Mouse (Mus musculus) kidney, postnatal 0 days (tissue): ENCODE measurements around the gene Pde4a. TPM values are rescaled to one million over a fixed set of nuclear protein-coding genes. Genes with fewer than 3 reads are reported as not detected.

Source experiments
- ATAC-seq: fragments of 200-750 bp; cut with Nextera tagmentation; replicated peaks from 2 replicates; pipeline ENCODE4 v1.8.0; 2017; ENCODE audit warnings: low read depth, moderate number of reproducible peaks, moderate TSS enrichment, moderate library complexity; ENCODE audit not compliant: low FRiP score
- DNase-seq: peaks from one replicate; pipeline ENCODE4 v3.0.0-alpha.2; 2016; ENCODE audit warnings: low spot score
- H3K27ac ChIP-seq: fragments of 300-500 bp; sonication (generic); 2 replicates; pipeline ENCODE4 v1.5.1; 2014; ENCODE audit warnings: mild to moderate bottlenecking
- H3K27me3 ChIP-seq: fragments of 300-500 bp; sonication (generic); 2 replicates; pipeline ENCODE4 v1.6.1; 2014; ENCODE audit warnings: low read length, mixed read lengths; ENCODE audit not compliant: insufficient read depth
- H3K36me3 ChIP-seq: fragments of 300-500 bp; sonication (generic); 2 replicates; pipeline ENCODE4 v1.6.1; 2014; ENCODE audit warnings: low read length, mixed read lengths; ENCODE audit not compliant: insufficient read depth
- H3K4me1 ChIP-seq: fragments of 300-500 bp; sonication (generic); replicated peaks from 2 replicates; pipeline ENCODE4 v1.6.1; 2014; ENCODE audit warnings: antibody characterized with exemption, low read length, mixed read lengths; ENCODE audit not compliant: insufficient read depth
- H3K4me2 ChIP-seq: fragments of 300-500 bp; sonication (generic); 2 replicates; pipeline ENCODE4 v1.6.1; 2014; ENCODE audit warnings: mild to moderate bottlenecking, low read length, moderate library complexity, mixed read lengths
- H3K4me3 ChIP-seq: fragments of 300-500 bp; sonication (generic); replicated peaks from 2 replicates; pipeline ENCODE4 v1.5.1; 2014; ENCODE audit warnings: low read depth, low read length
- H3K9ac ChIP-seq: fragments of 300-500 bp; sonication (generic); 2 replicates; pipeline ENCODE4 v1.6.1; 2014; ENCODE audit warnings: low read depth, low read length
- H3K9me3 ChIP-seq: fragments of 300-500 bp; sonication (generic); replicated peaks from 2 replicates; pipeline ENCODE4 v1.6.1; 2016; ENCODE audit warnings: low read length, inconsistent platforms, mixed read lengths
- CTCF ChIP-seq: IDR thresholded peaks from 2 replicates; pipeline ENCODE4 v1.5.1; 2016; ENCODE audit warnings: antibody characterized with exemption, low read depth, mild to moderate bottlenecking, moderate library complexity
- WGBS: fragments of 180-500 bp; shearing (Covaris S2); extraction: QIAGEN DNeasy Blood & Tissue Kit; methylation state at CpG from one replicate; pipeline ENCODE4 v1.1.7; 2014; 5-methylcytosine and 5-hydroxymethylcytosine counted together
- polyA plus RNA-seq: library from polyadenylated mRNA; unstranded; fragments of >200 nt; fragmentation: Nextera tagmentation; extraction: Ambion mirVana; gene quantifications from 2 replicates; pipeline ENCODE4 v1.2.1, GENCODE M21; 2015

The Pde4a gene
- polyA plus RNA-seq, 1 experiment from 2014 or later = 8.2 TPM

- no peaks in the 10 kb centered on the region for H3K27me3 ChIP-seq
- H3K4me2 ChIP-seq = peak overlapping the region; percentile 38
- peaks cover 16% of the 10 kb centered on the region; the same call in 1 of the 2 replicates for H3K4me1 ChIP-seq
- no peak for TF ChIP-seq CTCF
- no peak overlapping the region for H3K27ac ChIP-seq
- H3K4me3 ChIP-seq = no peak overlapping the region
- H3K36me3 ChIP-seq = peaks cover 33% of the 10 kb centered on the region
- H3K9me3 ChIP-seq = no peaks in the 10 kb centered on the region
- DNase-seq (peak; percentile 85), ATAC-seq (0 out of 2 replicates have a peak, but pooled peaks have one; percentile 15)
- 23% methylated on average over 10 of the region's 10 CpGs for WGBS
- peak overlapping the region; percentile 38; the same call in 1 of the 2 replicates for H3K9ac ChIP-seq
These were observed 18.8 kb upstream of the Pde4a start for GRCm38 (mm10) chr9:21146722-21147121.

- H3K9me3 ChIP-seq = no peaks in the 10 kb centered on the region
- peaks cover 20% of the 10 kb centered on the region; the same call in 1 of the 2 replicates for H3K4me1 ChIP-seq
- H3K4me2 ChIP-seq = peak overlapping the region; percentile 88
- H3K4me3 ChIP-seq = peak overlapping the region; percentile 83; the same call in 1 of the 2 replicates
- TF ChIP-seq CTCF = no peak
- no peak overlapping the region for H3K27ac ChIP-seq
- no peak for ATAC-seq
- no peaks in the 10 kb centered on the region for H3K27me3 ChIP-seq
- peak overlapping the region; percentile 86 for H3K9ac ChIP-seq
- no peak for DNase-seq
- H3K36me3 ChIP-seq = peaks cover 18% of the 10 kb centered on the region; the same call in 1 of the 2 replicates
These were observed 17.1 kb upstream of the Pde4a start for GRCm38 (mm10) chr9:21148427-21148826.

GRCm38 (mm10) chr9:21149077-21149653 lies 16.3 kb upstream of the Pde4a start:
- peaks cover 17% of the 10 kb centered on the region; the same call in 1 of the 2 replicates for H3K36me3 ChIP-seq
- peak overlapping the region; percentile 82 for H3K27ac ChIP-seq
- H3K4me1 ChIP-seq = peaks cover 22% of the 10 kb centered on the region; the same call in 1 of the 2 replicates
- peak overlapping the region; percentile 83 for H3K4me3 ChIP-seq
- peak overlapping the region; percentile 88 for H3K4me2 ChIP-seq
- H3K9me3 ChIP-seq = no peaks in the 10 kb centered on the region
- H3K27me3 ChIP-seq = no peaks in the 10 kb centered on the region
- TF ChIP-seq CTCF = no peak
- WGBS = 6% methylated on average over 8 of the region's 8 CpGs
- peak overlapping the region; percentile 86 for H3K9ac ChIP-seq
- no peak for ATAC-seq
- DNase-seq = no peak

GRCm38 (mm10) chr9:21149654-21150419 lies 15.7 kb upstream of the Pde4a start, which contains the start of gene Cdc37:
Gene Cdc37 (minus strand): TSS chr9:21149982.
- Histone ChIP-seq H3K36me3 (peaks cover 10% of the 10 kb centered on the region; the same call in 1 of the 2 replicates), H3K4me2 (peak within 1 kb of the TSS; percentile 88), H3K9me3 (no peaks in the 10 kb centered on the region), H3K27ac (peak within 1 kb of the TSS; percentile 82), H3K9ac (peak within 1 kb of the TSS; percentile 86), H3K4me3 (peak within 1 kb of the TSS; percentile 83), H3K4me1 (peaks cover 22% of the 10 kb centered on the region; the same call in 1 of the 2 replicates), H3K27me3 (no peaks in the 10 kb centered on the region)
- whole genome bisulfite sequencing = 3% methylated on average over 53 of the region's 56 CpGs
- no peak for TF ChIP-seq CTCF
- peak; percentile 95 for ATAC-seq
- DNase-seq = peak; percentile 97

GRCm38 (mm10) chr9:21152715-21153114 lies 12.8 kb upstream of the Pde4a start:
- ATAC-seq = no peak
- Histone ChIP-seq H3K9ac (peak overlapping the region; percentile 57; the same call in 1 of the 2 replicates), H3K27me3 (no peaks in the 10 kb centered on the region)

GRCm38 (mm10) chr9:21153331-21153730 lies 12.2 kb upstream of the Pde4a start:
- 1% methylated on average over 12 of the region's 12 CpGs for WGBS
- ATAC-seq (0 out of 2 replicates have a peak, but pooled peaks have one; percentile 19), DNase-seq (no peak)
- Histone ChIP-seq H3K27me3 (no peaks in the 10 kb centered on the region), H3K9ac (peak overlapping the region; percentile 57), H3K36me3 (no peaks in the 10 kb centered on the region), H3K9me3 (no peaks in the 10 kb centered on the region), H3K4me3 (peak overlapping the region; percentile 31), H3K27ac (peak overlapping the region; percentile 37), H3K4me2 (peak overlapping the region; percentile 80), H3K4me1 (peaks cover 14% of the 10 kb centered on the region; the same call in 1 of the 2 replicates)
- no peak for TF ChIP-seq CTCF

More at GRCm38 (mm10) chr9:21152715-21153114, 12.8 kb upstream of the Pde4a start:
- no peak overlapping the region; the same call in 1 of the 2 replicates for H3K27ac ChIP-seq
- DNase-seq = peak; percentile 86
- no peaks in the 10 kb centered on the region for H3K9me3 ChIP-seq
- H3K4me1 ChIP-seq = peaks cover 16% of the 10 kb centered on the region; the same call in 1 of the 2 replicates
- H3K36me3 ChIP-seq = 0 out of 2 replicates have a peak, but pooled peaks cover 3% of the 10 kb centered on the region
- peak overlapping the region; percentile 31 for H3K4me3 ChIP-seq
- 3% methylated on average over 11 of the region's 11 CpGs for WGBS
- TF ChIP-seq CTCF = peak; percentile 92
- peak overlapping the region; percentile 80 for H3K4me2 ChIP-seq
